Mouse (Mus musculus): ENCODE measurements around the gene Ankrd44. TPM values are rescaled to one million over a fixed set of nuclear protein-coding genes. Genes with fewer than 3 reads are reported as not detected.

The Ankrd44 gene
- polyA plus RNA-seq, 1 experiment, result 18.6 TPM

GRCm38 (mm10) chr1:54837721-54838485, 88.3 kb downstream of the Ankrd44 start:
- Histone ChIP-seq H3K27me3 (ENCODE audit: control insufficient read depth, insufficient read depth, low read length) (no peaks in the 10 kb centered on the region), H3K4me3 (replicated peaks; ENCODE audit: insufficient read depth, low read depth, low read length) (no peak overlapping the region), H3K27ac (ENCODE audit: insufficient read depth, low read length) (no peak overlapping the region), H3K4me1 (ENCODE audit: control insufficient read depth, insufficient read depth, low read length) (no peaks in the 10 kb centered on the region; the same call in none of the 2 replicates)
- no peak for DNase-seq
- 72% methylated on average over 17 of the region's 17 CpGs for WGBS
- TF ChIP-seq CTCF (IDR thresholded peaks at IDR 0.05; ENCODE audit: borderline replicate concordance, insufficient read depth, low read depth, low read length) (no peak), POLR2A (IDR thresholded peaks at IDR 0.05; ENCODE audit: borderline replicate concordance, insufficient read depth, low read length) (no peak)

GRCm38 (mm10) chr1:54835661-54836205, 90.5 kb downstream of the Ankrd44 start:
- H3K4me1 ChIP-seq (ENCODE audit: control insufficient read depth, insufficient read depth, low read length), result no peaks in the 10 kb centered on the region; the same call in 1 of the 2 replicates
- H3K27ac ChIP-seq (ENCODE audit: insufficient read depth, low read length), result no peak overlapping the region
- WGBS, result 85% methylated on average over 6 of the region's 6 CpGs
- no peak overlapping the region for H3K4me3 ChIP-seq (replicated peaks; ENCODE audit: insufficient read depth, low read depth, low read length)
- DNase-seq, result no peak
- no peaks in the 10 kb centered on the region for H3K27me3 ChIP-seq (ENCODE audit: control insufficient read depth, insufficient read depth, low read length)
- TF ChIP-seq CTCF (IDR thresholded peaks at IDR 0.05; ENCODE audit: borderline replicate concordance, insufficient read depth, low read depth, low read length), result no peak
- TF ChIP-seq POLR2A (IDR thresholded peaks at IDR 0.05; ENCODE audit: borderline replicate concordance, insufficient read depth, low read length), result no peak

GRCm38 (mm10) chr1:54833221-54833620, 93.0 kb downstream of the Ankrd44 start:
- no peak for DNase-seq
- TF ChIP-seq POLR2A (IDR thresholded peaks at IDR 0.05; ENCODE audit: borderline replicate concordance, insufficient read depth, low read length) (no peak), CTCF (IDR thresholded peaks at IDR 0.05; ENCODE audit: borderline replicate concordance, insufficient read depth, low read depth, low read length) (no peak)
- 91% methylated on average over 6 of the region's 6 CpGs for WGBS
- H3K27ac ChIP-seq (ENCODE audit: insufficient read depth, low read length), result no peak overlapping the region
- no peaks in the 10 kb centered on the region for H3K27me3 ChIP-seq (ENCODE audit: control insufficient read depth, insufficient read depth, low read length)
- no peak overlapping the region for H3K4me3 ChIP-seq (replicated peaks; ENCODE audit: insufficient read depth, low read depth, low read length)
- no peaks in the 10 kb centered on the region; the same call in 1 of the 2 replicates for H3K4me1 ChIP-seq (ENCODE audit: control insufficient read depth, insufficient read depth, low read length)

GRCm38 (mm10) chr1:54832765-54833164, 93.4 kb downstream of the Ankrd44 start:
- no peak for TF ChIP-seq POLR2A (IDR thresholded peaks at IDR 0.05; ENCODE audit: borderline replicate concordance, insufficient read depth, low read length)
- 0 out of 2 replicates have a peak, but pooled peaks have one; percentile 12 for TF ChIP-seq CTCF (IDR thresholded peaks at IDR 0.05; ENCODE audit: borderline replicate concordance, insufficient read depth, low read depth, low read length)
- Histone ChIP-seq H3K27ac (ENCODE audit: insufficient read depth, low read length) (no peak overlapping the region), H3K4me1 (ENCODE audit: control insufficient read depth, insufficient read depth, low read length) (no peaks in the 10 kb centered on the region), H3K27me3 (ENCODE audit: control insufficient read depth, insufficient read depth, low read length) (no peaks in the 10 kb centered on the region), H3K4me3 (replicated peaks; ENCODE audit: insufficient read depth, low read depth, low read length) (no peak overlapping the region)
- DNase-seq, result peak in 1 of 2 experiments; percentile 69
- 0% methylated on average over 1 of the region's 1 CpGs for WGBS

- Histone ChIP-seq H3K27ac (ENCODE audit: insufficient read depth, low read length) (no peak overlapping the region), H3K4me3 (replicated peaks; ENCODE audit: insufficient read depth, low read depth, low read length) (no peak overlapping the region), H3K27me3 (ENCODE audit: control insufficient read depth, insufficient read depth, low read length) (no peaks in the 10 kb centered on the region), H3K4me1 (ENCODE audit: control insufficient read depth, insufficient read depth, low read length) (no peaks in the 10 kb centered on the region)
- no peak for DNase-seq
- 39% methylated on average over 6 of the region's 6 CpGs for WGBS
- no peak for TF ChIP-seq CTCF (IDR thresholded peaks at IDR 0.05; ENCODE audit: borderline replicate concordance, insufficient read depth, low read depth, low read length)
These were observed 96.0 kb downstream of the Ankrd44 start for GRCm38 (mm10) chr1:54830223-54830622.

- TF ChIP-seq CTCF (IDR thresholded peaks at IDR 0.05; ENCODE audit: borderline replicate concordance, insufficient read depth, low read depth, low read length) (no peak), POLR2A (IDR thresholded peaks at IDR 0.05; ENCODE audit: borderline replicate concordance, insufficient read depth, low read length) (no peak)
- H3K4me1 ChIP-seq (ENCODE audit: control insufficient read depth, insufficient read depth, low read length), result no peaks in the 10 kb centered on the region
- no peak overlapping the region for H3K27ac ChIP-seq (ENCODE audit: insufficient read depth, low read length)
- H3K27me3 ChIP-seq (ENCODE audit: control insufficient read depth, insufficient read depth, low read length), result no peaks in the 10 kb centered on the region
- no peak for DNase-seq
- H3K4me3 ChIP-seq (replicated peaks; ENCODE audit: insufficient read depth, low read depth, low read length), result no peak overlapping the region
- 87% methylated on average over 5 of the region's 5 CpGs for WGBS
These were observed 96.4 kb downstream of the Ankrd44 start for GRCm38 (mm10) chr1:54829681-54830213.

GRCm38 (mm10) chr1:54827827-54828226, 98.4 kb downstream of the Ankrd44 start:
- 90% methylated on average over 8 of the region's 8 CpGs for WGBS
- H3K4me1 ChIP-seq (ENCODE audit: control insufficient read depth, insufficient read depth, low read length), result no peaks in the 10 kb centered on the region

GRCm38 (mm10) chr1:54827351-54827750, 98.8 kb downstream of the Ankrd44 start:
- 72% methylated on average over 3 of the region's 3 CpGs for WGBS
- no peak for DNase-seq
- no peak overlapping the region for H3K27ac ChIP-seq (ENCODE audit: insufficient read depth, low read length)
- no peaks in the 10 kb centered on the region for H3K27me3 ChIP-seq (ENCODE audit: control insufficient read depth, insufficient read depth, low read length)
- no peaks in the 10 kb centered on the region for H3K4me1 ChIP-seq (ENCODE audit: control insufficient read depth, insufficient read depth, low read length)
- TF ChIP-seq CTCF (IDR thresholded peaks at IDR 0.05; ENCODE audit: borderline replicate concordance, insufficient read depth, low read depth, low read length), result no peak
- TF ChIP-seq POLR2A (IDR thresholded peaks at IDR 0.05; ENCODE audit: borderline replicate concordance, insufficient read depth, low read length), result no peak
- no peak overlapping the region for H3K4me3 ChIP-seq (replicated peaks; ENCODE audit: insufficient read depth, low read depth, low read length)

More at GRCm38 (mm10) chr1:54827827-54828226, 98.4 kb downstream of the Ankrd44 start:
- no peak for TF ChIP-seq CTCF (IDR thresholded peaks at IDR 0.05; ENCODE audit: borderline replicate concordance, insufficient read depth, low read depth, low read length)
- no peak for TF ChIP-seq POLR2A (IDR thresholded peaks at IDR 0.05; ENCODE audit: borderline replicate concordance, insufficient read depth, low read length)
- H3K27me3 ChIP-seq (ENCODE audit: control insufficient read depth, insufficient read depth, low read length), result no peaks in the 10 kb centered on the region
- no peak overlapping the region for H3K4me3 ChIP-seq (replicated peaks; ENCODE audit: insufficient read depth, low read depth, low read length)
- no peak for DNase-seq
- H3K27ac ChIP-seq (ENCODE audit: insufficient read depth, low read length), result no peak overlapping the region
